Mouse (Mus musculus): ENCODE results near the gene Hcn2. TPM values are rescaled to one million over a fixed set of nuclear protein-coding genes. Genes with fewer than 3 reads are reported as not detected.

The Hcn2 gene
- polyA plus RNA-seq, 1 experiment from 2014 or later = 3.0 TPM

DNA sequence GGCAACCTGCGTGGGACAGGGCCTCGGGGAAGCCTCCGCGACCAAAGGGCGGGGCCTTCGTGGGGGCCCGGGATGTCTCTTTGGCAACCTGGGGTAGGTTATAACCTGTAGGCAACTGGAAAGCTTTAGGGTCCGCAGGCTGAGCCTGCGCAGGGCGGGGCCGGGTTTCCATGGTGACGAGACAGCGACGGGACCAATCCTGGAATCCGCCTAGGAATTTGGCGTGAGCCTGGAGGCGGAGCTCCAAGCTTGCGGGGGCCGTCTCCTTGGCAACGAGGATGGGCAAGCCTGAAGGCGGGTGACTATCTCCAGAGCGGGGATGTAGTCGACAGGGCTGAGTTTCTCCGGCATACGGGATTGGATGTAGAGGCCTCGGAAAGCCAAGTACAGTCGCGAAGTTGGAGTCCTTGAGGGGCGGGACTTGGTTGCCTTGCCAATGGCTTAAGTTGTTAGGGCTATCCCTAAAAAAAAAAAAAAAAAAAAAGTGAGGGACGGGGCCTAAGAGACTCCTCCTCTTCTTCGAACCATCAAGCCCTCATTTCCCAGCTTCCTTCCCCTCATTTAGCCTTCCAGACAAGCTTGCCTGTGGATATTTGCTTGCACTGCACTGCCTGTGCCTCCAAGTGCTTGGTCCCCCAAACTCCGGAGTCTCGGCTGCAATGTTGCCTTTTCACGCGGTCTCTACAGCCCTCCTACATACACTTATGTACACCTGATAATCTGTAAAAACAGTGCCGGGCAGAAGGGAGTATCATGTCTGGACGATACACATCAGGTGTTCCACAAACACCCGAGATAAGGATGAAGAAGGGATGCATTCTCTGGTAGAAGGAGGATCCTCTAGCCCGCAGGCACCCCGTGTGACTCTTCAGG, 51.2 kb downstream of the Hcn2 start:
- WGBS = 12% methylated on average over 40 of the region's 40 CpGs
- H3K4me3 ChIP-seq (replicated peaks) = peak overlapping the region; percentile 81
- peaks cover 46% of the 10 kb centered on the region for H3K4me1 ChIP-seq
- H3K9ac ChIP-seq (replicated peaks) = peak overlapping the region; percentile 97
- H3K36me3 ChIP-seq = no peaks in the 10 kb centered on the region
- peak overlapping the region; percentile 92 for H3K4me2 ChIP-seq
- 0 out of 2 replicates have a peak, but pooled peaks cover 4% of the 10 kb centered on the region for H3K27me3 ChIP-seq (replicated peaks)
- peak overlapping the region; percentile 93 for H3K27ac ChIP-seq (replicated peaks)
- ATAC-seq (ENCODE audit: low FRiP score) = peak; percentile 87
- H3K9me3 ChIP-seq (replicated peaks) = no peaks in the 10 kb centered on the region

DNA sequence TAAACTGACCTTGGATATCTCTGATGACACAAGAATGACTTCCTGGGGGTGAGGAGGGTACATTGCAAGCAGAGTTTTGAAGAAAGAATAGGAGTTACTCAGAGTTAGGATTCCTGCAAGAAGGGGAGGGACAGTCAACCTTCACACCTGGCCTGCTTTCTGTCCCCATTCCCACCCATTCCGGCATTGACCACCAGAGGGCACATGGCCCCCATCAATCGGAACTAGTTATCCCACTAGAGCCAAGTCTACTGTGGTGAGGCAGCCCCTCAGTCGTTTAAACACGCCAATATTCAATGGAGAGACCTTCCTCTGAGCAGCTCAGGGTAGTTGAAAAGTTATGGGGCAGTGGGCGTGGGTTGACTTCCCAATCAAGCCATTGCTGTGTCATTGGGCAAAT, 52.0 kb downstream of the Hcn2 start:
- no peak overlapping the region for H3K27ac ChIP-seq (replicated peaks)
- 0 out of 2 replicates have a peak, but pooled peaks cover 4% of the 10 kb centered on the region for H3K27me3 ChIP-seq (replicated peaks)
- H3K4me3 ChIP-seq (replicated peaks) = 0 out of 2 replicates have a peak overlapping the region, but pooled peaks have one; percentile 81
- no peaks in the 10 kb centered on the region for H3K9me3 ChIP-seq (replicated peaks)
- no peak for ATAC-seq (ENCODE audit: low FRiP score)
- H3K4me2 ChIP-seq = peak overlapping the region; percentile 92
- no peaks in the 10 kb centered on the region for H3K36me3 ChIP-seq
- WGBS = under 1% methylated on average over 5 of the region's 5 CpGs
- H3K9ac ChIP-seq (replicated peaks) = peak overlapping the region; percentile 21; the same call in 1 of the 2 replicates
- H3K4me1 ChIP-seq = peaks cover 41% of the 10 kb centered on the region

DNA sequence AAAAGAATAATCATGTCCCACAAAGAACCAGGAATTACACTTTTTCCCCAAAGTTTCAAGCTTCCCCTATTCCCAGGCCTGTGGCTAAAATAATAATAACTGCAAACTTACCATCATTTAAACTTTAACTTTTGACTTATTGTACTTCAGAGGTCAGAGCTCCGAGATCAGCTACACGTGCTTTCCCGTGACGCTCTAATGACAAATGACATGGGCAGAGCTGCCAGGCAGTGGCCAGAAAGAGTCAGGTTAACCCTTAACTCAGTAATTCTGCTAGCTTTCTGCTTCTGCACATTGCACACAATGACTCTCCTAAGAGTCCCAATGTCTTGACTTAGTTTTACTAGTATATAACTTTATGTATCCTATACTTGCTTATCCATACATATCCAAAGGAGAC, 52.9 kb downstream of the Hcn2 start:
- H3K27me3 ChIP-seq (replicated peaks) = 0 out of 2 replicates have a peak, but pooled peaks cover 4% of the 10 kb centered on the region
- H3K27ac ChIP-seq (replicated peaks) = no peak overlapping the region
- 48% methylated on average over 4 of the region's 4 CpGs for WGBS
- H3K9ac ChIP-seq (replicated peaks) = no peak overlapping the region
- no peak overlapping the region for H3K4me2 ChIP-seq
- H3K9me3 ChIP-seq (replicated peaks) = no peaks in the 10 kb centered on the region
- no peak overlapping the region for H3K4me3 ChIP-seq (replicated peaks)
- no peak for ATAC-seq (ENCODE audit: low FRiP score)
- no peaks in the 10 kb centered on the region for H3K36me3 ChIP-seq
- peaks cover 32% of the 10 kb centered on the region for H3K4me1 ChIP-seq

GRCm38 (mm10) chr10:79772320-79772719, 55.9 kb downstream of the Hcn2 start:
- H3K9me3 ChIP-seq (replicated peaks) = no peaks in the 10 kb centered on the region
- H3K36me3 ChIP-seq = no peaks in the 10 kb centered on the region
- ATAC-seq (ENCODE audit: low FRiP score) = no peak
- no peak overlapping the region for H3K4me3 ChIP-seq (replicated peaks)
- H3K9ac ChIP-seq (replicated peaks) = no peak overlapping the region
- peaks cover 15% of the 10 kb centered on the region for H3K27me3 ChIP-seq (replicated peaks)
- no peak overlapping the region for H3K4me2 ChIP-seq
- peaks cover 19% of the 10 kb centered on the region for H3K4me1 ChIP-seq
- 93% methylated on average over 3 of the region's 3 CpGs for WGBS
- no peak overlapping the region for H3K27ac ChIP-seq (replicated peaks)

GRCm38 (mm10) chr10:79773208-79773607, 56.8 kb downstream of the Hcn2 start:
- ATAC-seq (ENCODE audit: low FRiP score) = no peak

DNA sequence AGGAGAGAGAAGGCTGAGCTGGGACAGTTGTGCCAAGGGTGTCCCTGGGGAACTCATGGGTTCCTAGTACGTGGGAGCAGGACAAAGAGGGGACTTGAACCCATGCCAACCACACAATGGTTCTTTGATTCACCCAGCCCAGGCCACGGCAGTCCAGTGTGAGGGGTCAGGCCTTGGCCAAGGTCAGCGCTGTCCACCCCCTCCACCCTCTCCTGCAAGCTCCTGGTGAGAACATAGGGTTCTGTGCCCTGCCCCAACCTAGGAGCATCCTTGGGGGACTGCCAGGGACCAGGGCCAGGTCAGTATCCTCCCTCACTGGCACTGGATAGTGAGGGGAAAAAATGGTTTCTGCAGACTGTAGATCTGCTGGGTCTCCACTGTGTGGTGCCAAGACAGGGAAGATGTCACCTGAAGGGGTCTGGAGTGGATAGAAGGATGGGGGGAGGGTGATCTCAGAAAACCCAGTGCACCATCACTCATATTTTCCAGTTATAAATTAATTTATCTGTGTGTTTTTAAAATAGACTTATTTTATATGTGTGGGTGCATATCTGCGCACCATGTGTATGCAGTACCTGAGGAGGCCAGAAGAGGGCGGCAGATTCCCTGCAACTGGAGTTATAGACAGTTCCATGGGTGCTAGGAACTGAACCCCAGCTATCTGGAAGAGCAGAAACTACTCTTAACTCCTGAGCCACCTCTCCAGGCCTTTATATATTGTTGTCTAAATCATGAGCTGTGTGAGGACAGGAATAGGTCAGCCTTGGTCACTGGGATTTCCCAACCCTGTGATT, 58.2 kb downstream of the Hcn2 start:
- WGBS = 68% methylated on average over 5 of the region's 5 CpGs
- Histone ChIP-seq H3K27ac (replicated peaks) (no peak overlapping the region), H3K4me3 (replicated peaks) (no peak overlapping the region), H3K9me3 (replicated peaks) (no peaks in the 10 kb centered on the region), H3K4me1 (peaks cover 18% of the 10 kb centered on the region), H3K4me2 (no peak overlapping the region), H3K36me3 (no peaks in the 10 kb centered on the region), H3K9ac (replicated peaks) (no peak overlapping the region), H3K27me3 (replicated peaks) (peaks cover 36% of the 10 kb centered on the region)
- ATAC-seq (ENCODE audit: low FRiP score) = no peak

More at GRCm38 (mm10) chr10:79773208-79773607, 56.8 kb downstream of the Hcn2 start:
- 92% methylated on average over 2 of the region's 2 CpGs for WGBS
- no peak overlapping the region for H3K27ac ChIP-seq (replicated peaks)
- no peaks in the 10 kb centered on the region for H3K36me3 ChIP-seq
- no peak overlapping the region for H3K9ac ChIP-seq (replicated peaks)
- peaks cover 23% of the 10 kb centered on the region for H3K27me3 ChIP-seq (replicated peaks)
- no peak overlapping the region for H3K4me3 ChIP-seq (replicated peaks)
- H3K9me3 ChIP-seq (replicated peaks) = no peaks in the 10 kb centered on the region
- no peak overlapping the region for H3K4me2 ChIP-seq
- peaks cover 20% of the 10 kb centered on the region for H3K4me1 ChIP-seq

DNA sequence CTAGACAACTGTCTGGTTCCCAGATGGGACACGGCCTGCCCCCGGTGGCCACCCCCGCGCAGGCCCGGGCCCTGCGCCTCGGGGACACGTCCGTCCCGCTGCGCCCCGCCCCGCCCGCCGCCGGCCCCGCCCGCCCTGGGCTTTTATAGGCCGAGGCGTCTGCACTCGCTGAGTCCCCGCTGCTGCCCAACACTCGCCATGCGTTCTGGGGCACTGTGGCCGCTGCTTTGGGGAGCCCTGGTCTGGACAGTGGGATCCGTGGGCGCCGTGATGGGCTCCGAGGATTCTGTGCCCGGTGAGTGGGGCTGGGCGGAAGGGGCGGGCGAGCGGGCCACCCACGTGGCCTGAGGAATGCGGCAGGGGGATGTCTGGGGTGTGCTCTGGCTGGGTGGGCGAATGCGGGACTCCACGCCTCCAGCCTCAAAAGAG, 60.7 kb downstream of the Hcn2 start, which contains the start of gene Fstl3:
TSS of gene Fstl3 (plus strand) at position 170 of the 429 bp plus-strand sequence.
- H3K9me3 ChIP-seq (replicated peaks) = no peaks in the 10 kb centered on the region
- under 1% methylated on average over 38 of the region's 39 CpGs for WGBS
- peak within 1 kb of the TSS; percentile 30 for H3K4me3 ChIP-seq (replicated peaks)
- H3K27me3 ChIP-seq (replicated peaks) = peaks cover 41% of the 10 kb centered on the region
- no peaks in the 10 kb centered on the region for H3K36me3 ChIP-seq
- H3K9ac ChIP-seq (replicated peaks) = peak within 1 kb of the TSS; percentile 20
- ATAC-seq (ENCODE audit: low FRiP score) = no peak
- H3K4me2 ChIP-seq = peak within 1 kb of the TSS; percentile 54
- no peak within 1 kb of the TSS for H3K27ac ChIP-seq (replicated peaks)
- H3K4me1 ChIP-seq = peaks cover 34% of the 10 kb centered on the region

DNA sequence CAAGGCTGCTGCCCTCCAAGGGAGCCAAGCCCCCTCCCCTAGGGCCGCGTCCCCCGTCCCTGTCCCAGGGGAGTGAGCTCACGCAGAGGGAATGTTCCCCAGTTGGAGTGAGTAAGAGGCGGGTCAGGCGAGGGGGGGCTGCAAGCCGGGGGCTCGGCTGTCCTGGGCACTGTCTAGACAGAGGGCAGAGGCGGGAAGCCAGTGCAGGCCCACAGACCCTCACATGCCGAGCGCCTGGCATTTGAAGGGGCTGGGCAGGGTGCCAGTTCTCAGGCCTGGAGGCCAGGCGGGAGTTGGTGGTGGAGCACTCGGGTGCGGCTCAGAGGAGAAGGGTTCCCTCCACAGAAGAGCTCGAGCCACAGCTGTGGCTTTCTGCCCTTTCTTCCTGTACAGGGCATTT, 61.6 kb downstream of the Hcn2 start:
- Histone ChIP-seq H3K9me3 (replicated peaks) (no peaks in the 10 kb centered on the region), H3K27ac (replicated peaks) (no peak overlapping the region), H3K36me3 (no peaks in the 10 kb centered on the region), H3K9ac (replicated peaks) (no peak overlapping the region), H3K27me3 (replicated peaks) (peaks cover 41% of the 10 kb centered on the region), H3K4me3 (replicated peaks) (no peak overlapping the region), H3K4me2 (no peak overlapping the region), H3K4me1 (peaks cover 34% of the 10 kb centered on the region)
- WGBS = 7% methylated on average over 15 of the region's 15 CpGs
- ATAC-seq (ENCODE audit: low FRiP score) = no peak

GRCm38 (mm10) chr10:79779193-79779592, 62.8 kb downstream of the Hcn2 start:
- H3K4me1 ChIP-seq = peaks cover 36% of the 10 kb centered on the region
- H3K9ac ChIP-seq (replicated peaks) = no peak overlapping the region
- 19% methylated on average over 2 of the region's 2 CpGs for WGBS
- no peak for ATAC-seq (ENCODE audit: low FRiP score)
- H3K9me3 ChIP-seq (replicated peaks) = no peaks in the 10 kb centered on the region
- H3K36me3 ChIP-seq = no peaks in the 10 kb centered on the region
- H3K27me3 ChIP-seq (replicated peaks) = peaks cover 41% of the 10 kb centered on the region
- no peak overlapping the region for H3K27ac ChIP-seq (replicated peaks)
- H3K4me3 ChIP-seq (replicated peaks) = no peak overlapping the region
- H3K4me2 ChIP-seq = peak overlapping the region; percentile 90; the same call in 1 of the 2 replicates

DNA sequence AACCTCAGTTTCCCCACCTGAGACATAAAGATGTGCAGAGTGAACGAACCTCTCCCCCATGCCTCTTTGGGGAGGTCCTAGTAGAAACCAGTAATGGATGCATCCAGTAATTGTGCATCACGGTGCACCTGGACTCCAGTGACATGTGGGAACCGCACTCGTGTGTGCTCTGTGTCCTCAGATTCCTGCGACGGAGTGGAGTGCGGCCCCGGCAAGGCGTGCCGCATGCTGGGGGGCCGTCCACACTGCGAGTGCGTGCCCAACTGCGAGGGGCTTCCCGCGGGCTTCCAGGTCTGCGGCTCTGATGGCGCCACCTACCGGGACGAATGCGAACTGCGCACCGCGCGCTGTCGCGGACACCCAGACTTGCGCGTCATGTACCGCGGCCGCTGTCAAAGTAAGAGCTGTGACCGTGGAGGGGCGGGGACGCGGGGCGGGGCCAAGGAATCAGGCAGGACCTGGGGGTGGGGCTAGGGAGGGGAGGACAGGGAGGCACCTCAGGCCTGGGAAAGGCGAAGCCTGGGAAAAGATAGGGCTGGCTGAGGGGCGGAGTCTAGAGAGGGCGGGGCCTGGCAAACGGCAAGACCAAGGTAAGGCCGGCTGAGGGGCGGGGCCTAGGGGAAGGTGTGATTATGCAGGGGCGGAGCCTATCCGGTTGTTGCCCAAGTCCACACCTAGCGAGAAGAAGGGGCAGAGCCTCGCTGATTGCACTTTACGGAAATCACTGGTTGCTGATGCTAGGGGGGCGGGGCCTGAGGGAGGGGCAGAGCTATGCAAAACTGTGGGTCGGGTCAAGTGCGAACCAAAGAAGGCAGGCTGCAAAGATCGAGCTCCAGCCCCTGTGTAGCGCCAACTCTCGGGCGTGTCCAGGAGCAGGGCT, 63.6 kb downstream of the Hcn2 start:
- Histone ChIP-seq H3K36me3 (no peaks in the 10 kb centered on the region), H3K4me2 (peak overlapping the region; percentile 90), H3K9me3 (replicated peaks) (no peaks in the 10 kb centered on the region), H3K27me3 (replicated peaks) (peaks cover 45% of the 10 kb centered on the region), H3K4me1 (peaks cover 37% of the 10 kb centered on the region), H3K9ac (replicated peaks) (peak overlapping the region; percentile 45), H3K27ac (replicated peaks) (0 out of 2 replicates have a peak overlapping the region, but pooled peaks have one; percentile 45), H3K4me3 (replicated peaks) (peak overlapping the region; percentile 49)
- peak; percentile 91 for ATAC-seq (ENCODE audit: low FRiP score)
- 2% methylated on average over 55 of the region's 55 CpGs for WGBS

- Histone ChIP-seq H3K9ac (replicated peaks) (peak overlapping the region; percentile 45), H3K9me3 (replicated peaks) (no peaks in the 10 kb centered on the region), H3K4me3 (replicated peaks) (peak overlapping the region; percentile 49), H3K4me2 (peak overlapping the region; percentile 90), H3K4me1 (peaks cover 37% of the 10 kb centered on the region), H3K27me3 (replicated peaks) (peaks cover 46% of the 10 kb centered on the region), H3K36me3 (no peaks in the 10 kb centered on the region), H3K27ac (replicated peaks) (0 out of 2 replicates have a peak overlapping the region, but pooled peaks have one; percentile 45)
- 0% methylated on average over 13 of the region's 13 CpGs for WGBS
- ATAC-seq (ENCODE audit: low FRiP score) = no peak; the same call in 1 of the 2 replicates
Measured at GRCm38 (mm10) chr10:79780664-79781015, 64.2 kb downstream of the Hcn2 start.
